Mouse (Mus musculus): Measurements from ENCODE around the gene Bcam. TPM values are rescaled to one million over a fixed set of nuclear protein-coding genes. Genes with fewer than 3 reads are reported as not detected.

Gene Bcam
- polyA plus RNA-seq, 1 experiment = 829 TPM

DNA sequence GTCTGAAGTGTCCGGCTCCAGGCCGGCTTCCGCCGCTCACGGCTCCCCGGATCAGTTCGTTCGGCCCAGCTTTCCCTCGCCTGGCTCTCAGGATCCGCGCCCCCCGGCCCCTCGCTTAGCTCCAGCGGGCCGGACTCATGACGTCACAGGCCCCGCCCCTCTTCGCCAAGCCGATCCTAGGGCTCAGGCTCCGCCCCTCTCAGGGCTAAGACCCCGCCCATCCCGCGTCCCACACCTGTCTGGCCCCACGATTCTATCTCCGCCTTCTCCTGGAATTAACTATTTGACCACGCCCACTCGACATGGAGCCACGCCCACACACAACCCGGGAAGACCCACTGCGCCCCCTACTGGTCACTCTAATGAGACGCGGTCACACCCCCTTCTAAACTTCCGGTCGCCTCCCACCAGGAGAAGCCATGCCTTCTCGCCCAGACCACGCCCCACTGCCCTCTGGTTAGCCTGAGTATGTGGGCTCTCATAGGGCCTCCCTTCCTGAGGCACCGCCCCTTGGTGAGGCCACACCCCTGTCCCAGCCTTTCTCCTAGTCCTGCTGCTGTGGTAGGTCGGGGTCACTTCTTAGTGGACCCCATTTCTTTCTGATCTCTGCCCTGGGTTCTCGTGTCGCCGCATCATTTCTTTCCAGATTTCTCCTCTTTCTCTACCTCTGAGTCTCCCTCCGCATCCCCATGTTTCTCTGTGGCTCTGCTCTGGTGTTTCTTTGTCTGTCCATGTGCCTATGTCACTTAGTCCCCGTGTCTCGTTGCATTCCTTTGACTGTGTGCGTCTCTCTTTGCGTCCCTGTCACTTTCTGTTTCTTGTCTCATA is 21.2 kb downstream of the Bcam start:
- DNase-seq = peak; percentile 97
- TF ChIP-seq POLR2A (IDR thresholded peaks at IDR 0.05; ENCODE audit: borderline replicate concordance, extremely low read depth, low read depth, low read length) (peak; percentile 26; the same call in 1 of the 2 replicates), CTCF (IDR thresholded peaks at IDR 0.05; ENCODE audit: insufficient read depth, low read length) (peak; percentile 68)
- Histone ChIP-seq H3K4me3 (replicated peaks; ENCODE audit: extremely low read depth, low read depth, low read length) (peak overlapping the region; percentile 78), H3K4me1 (ENCODE audit: control insufficient read depth, insufficient read depth, low read length) (peaks cover 19% of the 10 kb centered on the region)
- under 1% methylated on average over 43 of the region's 46 CpGs for WGBS

DNA sequence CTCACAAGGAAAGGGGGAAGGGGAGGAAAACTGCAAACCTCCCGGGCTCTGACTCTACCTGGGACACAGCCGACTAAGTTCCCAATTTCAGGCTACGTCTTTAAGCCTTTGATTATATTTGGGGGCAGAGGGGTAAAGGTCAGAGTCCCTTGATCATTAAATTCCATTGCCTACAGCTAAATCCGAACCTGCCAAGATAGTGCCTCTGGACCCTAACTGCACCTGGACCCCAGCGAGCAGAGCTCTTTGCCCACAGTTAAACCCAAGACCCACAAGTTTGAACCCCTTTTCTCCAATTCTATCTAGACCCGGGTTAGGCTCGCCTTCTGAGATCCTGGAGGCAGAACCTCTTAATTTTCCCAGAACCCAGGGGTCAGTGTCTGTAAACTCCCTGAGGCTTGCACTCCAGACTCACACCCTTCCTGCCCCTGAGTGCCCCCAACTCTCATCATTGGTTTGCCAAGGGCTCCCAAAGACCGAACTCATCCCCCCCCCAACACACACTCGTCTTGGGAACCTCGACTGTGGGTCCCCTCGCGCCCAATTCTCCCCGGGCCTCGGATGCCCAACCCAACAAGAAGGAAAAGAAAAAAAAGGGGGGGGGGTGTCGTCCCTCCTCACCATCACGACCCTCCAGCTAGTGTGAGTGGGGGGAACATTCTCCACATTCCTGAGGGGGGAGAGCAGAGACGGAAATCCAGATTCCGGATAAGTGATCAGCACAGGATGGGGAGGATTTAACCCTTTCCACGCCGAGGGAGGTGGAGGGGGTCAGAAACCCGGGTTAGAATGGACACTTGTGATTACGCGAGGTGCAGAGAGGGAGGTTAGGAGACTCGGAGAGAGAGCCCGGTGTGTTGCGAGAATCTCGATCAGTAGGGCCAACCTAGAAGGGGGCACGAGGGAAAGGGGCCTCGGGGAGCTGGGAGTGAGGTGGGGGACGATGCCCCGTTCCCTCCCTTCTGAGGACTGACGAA is 22.3 kb downstream of the Bcam start:
- DNase-seq = no peak

DNA sequence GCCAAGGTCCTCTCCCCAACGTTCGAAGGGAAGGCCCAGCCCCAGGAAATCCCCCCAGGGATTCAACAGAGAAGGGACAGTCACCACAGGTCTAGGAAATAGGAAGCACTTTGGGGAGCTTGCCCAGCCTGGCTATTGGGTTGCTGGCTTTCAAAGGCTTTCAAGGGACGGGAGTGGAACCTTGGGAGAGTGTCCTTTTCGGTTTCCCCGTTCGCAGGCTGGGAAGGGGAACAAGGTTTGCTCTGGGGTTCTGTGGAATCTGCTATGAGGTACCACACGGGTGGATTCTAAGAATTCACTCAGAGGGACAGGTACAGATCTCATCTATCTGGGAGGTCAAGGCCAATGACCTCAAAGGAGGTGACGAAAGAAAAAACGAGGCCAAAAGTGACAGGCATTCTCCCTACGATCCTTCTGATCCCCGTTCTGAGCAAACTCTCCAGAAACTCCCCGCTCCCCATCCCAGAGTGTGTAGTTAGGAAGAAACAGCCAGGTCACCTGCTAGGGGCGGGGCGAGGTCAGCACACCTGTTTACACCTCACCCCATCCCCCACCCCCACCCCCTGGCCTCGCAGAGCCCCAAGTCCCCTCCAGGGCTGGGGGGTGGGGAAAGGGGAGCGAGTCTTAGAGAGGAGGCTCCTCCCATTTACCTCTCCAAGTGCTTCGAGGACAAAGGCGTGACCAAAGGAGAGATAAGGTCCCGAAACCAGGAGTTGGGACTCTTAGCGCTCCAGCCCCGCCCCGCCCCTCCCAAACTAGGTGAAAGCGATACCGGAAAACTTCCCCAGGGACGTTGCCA is 23.2 kb downstream of the Bcam start:
- peaks cover 11% of the 10 kb centered on the region for H3K4me1 ChIP-seq (ENCODE audit: control insufficient read depth, insufficient read depth, low read length)
- WGBS = 27% methylated on average over 25 of the region's 25 CpGs

More for the DNA sequence above, 22.3 kb downstream of the Bcam start:
- TF ChIP-seq POLR2A (IDR thresholded peaks at IDR 0.05; ENCODE audit: borderline replicate concordance, extremely low read depth, low read depth, low read length) (0 out of 2 replicates have a peak, but pooled peaks have one; percentile 37), CTCF (IDR thresholded peaks at IDR 0.05; ENCODE audit: insufficient read depth, low read length) (no peak)
- 3% methylated on average over 32 of the region's 32 CpGs for WGBS
- peaks cover 11% of the 10 kb centered on the region for H3K4me1 ChIP-seq (ENCODE audit: control insufficient read depth, insufficient read depth, low read length)
- peak overlapping the region; percentile 78 for H3K4me3 ChIP-seq (replicated peaks; ENCODE audit: extremely low read depth, low read depth, low read length)

DNA sequence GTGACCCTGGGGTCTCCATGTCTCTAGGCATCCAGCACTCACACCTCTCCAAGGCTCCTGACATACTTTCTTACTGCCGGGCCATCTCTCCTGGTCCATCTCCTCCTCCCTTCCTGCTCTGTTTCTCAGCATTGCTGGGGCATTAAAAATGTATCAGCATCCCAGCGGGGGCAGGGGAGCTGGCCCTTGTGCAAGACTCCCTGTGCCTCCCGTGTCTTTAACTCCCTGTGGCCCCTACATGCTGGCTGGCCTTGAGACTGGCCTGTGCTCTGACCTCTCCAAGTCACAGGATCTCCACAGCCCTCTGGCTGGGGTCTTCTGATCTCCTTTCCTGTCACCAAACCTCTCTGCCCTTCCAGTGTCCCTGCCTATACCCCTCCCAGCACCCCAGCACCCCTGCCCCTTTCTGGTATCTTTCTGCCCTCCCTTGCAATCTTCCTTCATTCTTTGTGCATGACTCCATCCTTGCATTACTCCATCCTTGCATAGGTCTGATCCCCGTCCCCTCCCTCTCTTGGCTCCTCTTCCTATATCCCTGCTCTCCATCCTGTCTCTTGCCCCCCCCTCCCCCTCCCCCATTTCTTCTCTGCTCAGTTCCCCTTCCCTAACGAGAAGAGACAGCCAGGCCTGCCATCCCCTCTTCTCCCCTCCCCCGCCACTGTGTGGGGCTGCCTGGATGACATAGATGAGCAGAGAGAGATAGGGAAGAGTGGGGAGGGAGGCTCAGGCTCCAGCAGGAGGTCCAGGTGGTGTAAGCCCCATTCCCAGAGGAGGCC is 24.2 kb downstream of the Bcam start:
- H3K4me3 ChIP-seq (replicated peaks; ENCODE audit: extremely low read depth, low read depth, low read length) = no peak overlapping the region
- no peak for DNase-seq
- TF ChIP-seq POLR2A (IDR thresholded peaks at IDR 0.05; ENCODE audit: borderline replicate concordance, extremely low read depth, low read depth, low read length) = no peak
- no peak for TF ChIP-seq CTCF (IDR thresholded peaks at IDR 0.05; ENCODE audit: insufficient read depth, low read length)
- 40% methylated on average over 6 of the region's 6 CpGs for WGBS
- H3K4me1 ChIP-seq (ENCODE audit: control insufficient read depth, insufficient read depth, low read length) = peaks cover 15% of the 10 kb centered on the region

More for the DNA sequence above, 23.2 kb downstream of the Bcam start:
- peak overlapping the region; percentile 19 for H3K4me3 ChIP-seq (replicated peaks; ENCODE audit: extremely low read depth, low read depth, low read length)
- peak; percentile 70 for DNase-seq
- TF ChIP-seq POLR2A (IDR thresholded peaks at IDR 0.05; ENCODE audit: borderline replicate concordance, extremely low read depth, low read depth, low read length) (peak; percentile 14; the same call in 1 of the 2 replicates), CTCF (IDR thresholded peaks at IDR 0.05; ENCODE audit: insufficient read depth, low read length) (no peak)

DNA sequence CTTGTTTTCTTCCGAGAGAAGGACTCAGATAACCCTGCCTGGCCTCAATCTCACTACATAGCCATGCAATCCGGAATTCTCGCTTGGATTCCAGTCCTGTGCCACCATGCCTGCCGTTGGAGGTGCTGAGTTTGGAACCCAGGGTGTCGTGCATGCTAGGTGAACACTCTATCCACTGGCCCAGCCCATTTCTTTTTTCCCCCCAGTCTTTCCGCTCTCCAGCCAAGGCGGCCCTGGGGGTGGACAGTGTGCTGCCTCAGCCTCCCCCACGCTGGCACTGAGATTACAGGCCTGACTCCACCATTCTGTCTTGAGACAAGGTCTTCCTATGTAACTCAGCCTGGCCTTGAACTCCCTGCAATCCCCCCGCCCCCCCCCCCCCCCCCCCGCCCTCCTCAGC is 24.8 kb downstream of the Bcam start:
- WGBS = 72% methylated on average over 8 of the region's 10 CpGs
- Histone ChIP-seq H3K4me1 (ENCODE audit: control insufficient read depth, insufficient read depth, low read length) (peaks cover 14% of the 10 kb centered on the region), H3K4me3 (replicated peaks; ENCODE audit: extremely low read depth, low read depth, low read length) (no peak overlapping the region)
- no peak for DNase-seq
- TF ChIP-seq POLR2A (IDR thresholded peaks at IDR 0.05; ENCODE audit: borderline replicate concordance, extremely low read depth, low read depth, low read length) (no peak), CTCF (IDR thresholded peaks at IDR 0.05; ENCODE audit: insufficient read depth, low read length) (no peak)

DNA sequence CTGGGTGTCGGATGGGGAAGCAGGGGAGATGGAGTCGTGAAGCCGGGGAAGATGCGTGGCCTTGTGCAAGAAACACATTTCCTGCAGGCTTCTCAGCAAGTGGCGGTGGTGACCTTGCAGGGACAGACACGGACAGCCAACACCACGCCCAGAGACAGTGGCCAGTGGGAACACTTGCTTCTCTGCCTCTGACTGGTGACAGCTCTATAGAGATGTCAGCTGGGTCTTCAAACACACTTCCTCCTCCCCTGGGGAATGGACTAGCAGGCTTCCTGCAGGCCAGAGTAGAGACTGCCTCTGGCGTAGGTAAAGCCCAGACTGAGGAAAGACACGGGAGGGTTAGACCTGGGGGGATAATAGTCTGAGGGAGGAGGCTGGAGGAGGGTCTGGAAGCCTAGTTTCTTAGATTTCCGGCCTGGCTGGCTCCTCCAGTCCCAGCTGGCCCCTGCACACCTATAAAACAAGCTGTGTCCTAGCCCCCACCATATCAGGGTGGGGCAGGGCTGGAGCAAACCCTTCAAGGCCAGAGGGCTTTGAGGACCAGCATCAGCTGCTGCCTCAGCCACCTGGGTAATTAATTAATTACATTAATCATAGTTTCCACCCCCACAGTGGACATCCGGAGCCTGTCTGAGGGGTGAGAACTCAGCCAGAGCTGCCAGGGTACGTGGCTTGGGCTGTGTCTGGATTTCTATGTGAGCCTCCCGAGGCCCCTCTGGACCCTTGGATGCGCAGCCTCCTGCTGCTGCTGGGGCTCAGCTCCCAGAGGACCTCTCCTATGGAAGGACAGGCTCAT is 26.0 kb downstream of the Bcam start:
- no peak overlapping the region for H3K4me3 ChIP-seq (replicated peaks; ENCODE audit: extremely low read depth, low read depth, low read length)
- no peak for TF ChIP-seq CTCF (IDR thresholded peaks at IDR 0.05; ENCODE audit: insufficient read depth, low read length)
- no peak for TF ChIP-seq POLR2A (IDR thresholded peaks at IDR 0.05; ENCODE audit: borderline replicate concordance, extremely low read depth, low read depth, low read length)
- H3K4me1 ChIP-seq (ENCODE audit: control insufficient read depth, insufficient read depth, low read length) = peaks cover 10% of the 10 kb centered on the region
- DNase-seq = no peak
- WGBS = 42% methylated on average over 14 of the region's 14 CpGs

DNA sequence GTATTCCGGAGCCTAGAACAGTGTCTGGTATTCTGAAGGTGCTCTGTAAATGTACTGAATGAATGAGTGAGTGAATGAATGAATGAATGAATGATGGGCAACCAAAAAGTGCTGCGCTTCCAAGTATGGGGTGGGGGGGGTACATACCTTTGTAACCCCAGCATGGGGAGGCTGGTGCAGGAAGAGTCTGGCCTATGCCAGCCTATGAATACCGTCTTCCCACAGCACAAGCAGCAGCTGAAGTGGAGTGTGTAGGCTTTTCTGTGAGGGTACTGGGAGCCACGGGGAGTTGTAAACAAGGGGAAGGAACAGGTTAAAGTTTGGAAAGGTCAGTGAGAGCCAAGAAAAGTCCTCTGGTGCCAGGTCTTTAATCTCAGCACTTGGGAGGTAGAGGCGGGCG is 27.0 kb downstream of the Bcam start:
- TF ChIP-seq CTCF (IDR thresholded peaks at IDR 0.05; ENCODE audit: insufficient read depth, low read length) (no peak), POLR2A (IDR thresholded peaks at IDR 0.05; ENCODE audit: borderline replicate concordance, extremely low read depth, low read depth, low read length) (no peak)
- no peak for DNase-seq
- H3K4me1 ChIP-seq (ENCODE audit: control insufficient read depth, insufficient read depth, low read length) = peaks cover 8% of the 10 kb centered on the region
- H3K4me3 ChIP-seq (replicated peaks; ENCODE audit: extremely low read depth, low read depth, low read length) = no peak overlapping the region
- WGBS = 72% methylated on average over 6 of the region's 6 CpGs
